Mouse (Mus musculus): ENCODE measurements at regions not wholly inside any gene's neighbourhood (a gene's known extent, or its start where the extent isn't known, plus 50 kb on each side); places are given as distances from the start of the nearest gene placed in this dataset.

- TF ChIP-seq USF1 (IDR thresholded peaks at IDR 0.05; ENCODE audit: low read depth, low read length), result no peak
Observed at GRCm38 (mm10) chr12:73462091-73462490, 84.1 kb downstream of the Tmem30b start (continued).

GRCm38 (mm10) chr12:73460291-73460761, 85.9 kb downstream of the Tmem30b start:
- peaks cover 4 to 11% of the 10 kb centered on the region in 2 experiments; a peak in 3 of 4 replicates for H3K27me3 ChIP-seq (ENCODE audit: control insufficient read depth in 1 of 2, insufficient read depth in 2 of 2, low read length in 2 of 2)
- H3K27ac ChIP-seq (ENCODE audit: control insufficient read depth, low read depth, low read length), result no peak overlapping the region
- DNase-seq (ENCODE audit: low read depth, low spot score), result no peak
- no peak overlapping the region for H3K9ac ChIP-seq (ENCODE audit: control insufficient read depth, low read depth, low read length, poor library complexity, severe bottlenecking)
- H3K4me3 ChIP-seq (ENCODE audit: control insufficient read depth in 1 of 2, insufficient read depth in 1 of 2, low read depth in 2 of 2, low read length in 2 of 2), result no peak overlapping the region
- H3K4me1 ChIP-seq (ENCODE audit: control insufficient read depth in 1 of 2, insufficient read depth in 2 of 2, low read length in 2 of 2), result no peaks in the 10 kb centered on the region
- no peak for TF ChIP-seq MYC (IDR thresholded peaks at IDR 0.05; ENCODE audit: low read depth, low read length)
- no peak for TF ChIP-seq POLR2A (IDR thresholded peaks at IDR 0.05; ENCODE audit: control insufficient read depth in 1 of 2, insufficient read depth in 1 of 2, low read depth in 1 of 2, low read length in 2 of 2, poor library complexity in 1 of 2)
- no peak for TF ChIP-seq ETS1 (IDR thresholded peaks at IDR 0.05; ENCODE audit: low read depth, low read length)
- H3K36me3 ChIP-seq (ENCODE audit: control insufficient read depth in 1 of 2, insufficient read depth in 2 of 2, low read length in 2 of 2), result no peaks in the 10 kb centered on the region
- no peaks in the 10 kb centered on the region for H3K79me2 ChIP-seq (ENCODE audit: control insufficient read depth, insufficient read depth, low read length, poor library complexity)
- no peaks in the 10 kb centered on the region for H3K9me3 ChIP-seq (replicated peaks; ENCODE audit: insufficient read depth, low read length)

- Histone ChIP-seq H3K9ac (ENCODE audit: control insufficient read depth, low read depth, low read length, poor library complexity, severe bottlenecking) (no peak overlapping the region), H3K79me2 (ENCODE audit: control insufficient read depth, insufficient read depth, low read length, poor library complexity) (no peaks in the 10 kb centered on the region), H3K27me3 (ENCODE audit: control insufficient read depth in 1 of 2, insufficient read depth in 2 of 2, low read length in 2 of 2) (peaks cover 2 to 4% of the 10 kb centered on the region in 2 experiments; a peak in 2 of 4 replicates), H3K4me1 (ENCODE audit: control insufficient read depth in 1 of 2, insufficient read depth in 2 of 2, low read length in 2 of 2) (no peaks in the 10 kb centered on the region), H3K4me3 (ENCODE audit: control insufficient read depth in 1 of 2, insufficient read depth in 1 of 2, low read depth in 2 of 2, low read length in 2 of 2) (no peak overlapping the region), H3K36me3 (ENCODE audit: control insufficient read depth in 1 of 2, insufficient read depth in 2 of 2, low read length in 2 of 2) (no peaks in the 10 kb centered on the region), H3K9me3 (replicated peaks; ENCODE audit: insufficient read depth, low read length) (no peaks in the 10 kb centered on the region), H3K27ac (ENCODE audit: control insufficient read depth, low read depth, low read length) (no peak overlapping the region)
- no peak for DNase-seq (ENCODE audit: low read depth, low spot score)
- TF ChIP-seq CHD2 (IDR thresholded peaks at IDR 0.05; ENCODE audit: low read length), result no peak
- no peak for TF ChIP-seq BHLHE40 (IDR thresholded peaks at IDR 0.05; ENCODE audit: borderline replicate concordance, low read depth, low read length)
- TF ChIP-seq ZNF384 (IDR thresholded peaks at IDR 0.05; ENCODE audit: low read depth, low read length), result no peak
- TF ChIP-seq RAD21 (IDR thresholded peaks at IDR 0.05; ENCODE audit: low read depth, low read length), result no peak
- TF ChIP-seq POLR2A (IDR thresholded peaks at IDR 0.05; ENCODE audit: control insufficient read depth in 1 of 2, insufficient read depth in 1 of 2, low read depth in 1 of 2, low read length in 2 of 2, poor library complexity in 1 of 2), result no peak
- TF ChIP-seq NRF1 (IDR thresholded peaks at IDR 0.05; ENCODE audit: insufficient read depth, low read depth, low read length, poor library complexity, severe bottlenecking), result no peak
- TF ChIP-seq TAL1 (IDR thresholded peaks at IDR 0.05; ENCODE audit: low read length), result no peak
- no peak for TF ChIP-seq POLR2AphosphoS5 (IDR thresholded peaks at IDR 0.05; ENCODE audit: borderline replicate concordance, low read depth, low read length)
- no peak for TF ChIP-seq SMC3 (IDR thresholded peaks at IDR 0.05; ENCODE audit: low read depth, low read length)
- no peak for TF ChIP-seq MYB (IDR thresholded peaks at IDR 0.05; ENCODE audit: low read depth, low read length)
- TF ChIP-seq ZC3H11A (IDR thresholded peaks at IDR 0.05; ENCODE audit: low read depth, low read length), result no peak
- no peak for TF ChIP-seq TBP (IDR thresholded peaks at IDR 0.05; ENCODE audit: low read depth, low read length)
- TF ChIP-seq ETS1 (IDR thresholded peaks at IDR 0.05; ENCODE audit: low read depth, low read length), result no peak
- TF ChIP-seq MAZ (IDR thresholded peaks at IDR 0.05; ENCODE audit: low read depth, low read length), result no peak
- TF ChIP-seq SIN3A (IDR thresholded peaks at IDR 0.05; ENCODE audit: low read length), result no peak
- TF ChIP-seq POLR2AphosphoS2 (IDR thresholded peaks at IDR 0.05; ENCODE audit: low read length), result no peak
- TF ChIP-seq HCFC1 (IDR thresholded peaks at IDR 0.05; ENCODE audit: low read depth, low read length), result no peak
- no peak for TF ChIP-seq JUND (IDR thresholded peaks at IDR 0.05; ENCODE audit: low read depth, low read length)
- TF ChIP-seq USF1 (IDR thresholded peaks at IDR 0.05; ENCODE audit: low read depth, low read length), result no peak
Observed at GRCm38 (mm10) chr12:73451257-73451656, 94.9 kb downstream of the Tmem30b start.

Data from MEL (cell line).